Mouse (Mus musculus) liver, adult 2 months (tissue): ENCODE results near the gene Pla2r1. TPM values are rescaled to one million over a fixed set of nuclear protein-coding genes. Genes with fewer than 3 reads are reported as not detected.

Source experiments
- DNase-seq: peaks from one replicate; pipeline ENCODE4 v3.0.0-alpha.2; 2011; ENCODE audit warnings: low read depth, low spot score; ENCODE audit errors: extremely low read depth
- H3K27ac ChIP-seq: fragments of 200-500 bp; replicated peaks from 2 replicates; pipeline ENCODE4 v1.5.1; 2012; ENCODE audit warnings: low read depth, mild to moderate bottlenecking, control low read depth, inconsistent platforms, low read length; ENCODE audit not compliant: insufficient read depth
- H3K27me3 ChIP-seq: fragments of 200-500 bp; 2 replicates; pipeline ENCODE4 v1.6.1; 2012; ENCODE audit warnings: mild to moderate bottlenecking, moderate library complexity, low read length, inconsistent platforms; ENCODE audit not compliant: control insufficient read depth, insufficient read depth
- H3K36me3 ChIP-seq: fragments of 200-500 bp; 2 replicates; pipeline ENCODE4 v1.6.1; 2012; ENCODE audit warnings: low read length, inconsistent platforms; ENCODE audit not compliant: control insufficient read depth, insufficient read depth
- H3K4me1 ChIP-seq: fragments of 200-500 bp; 2 replicates; pipeline ENCODE4 v1.6.1; 2011; ENCODE audit warnings: low read length; ENCODE audit not compliant: control insufficient read depth, insufficient read depth
- H3K4me3 ChIP-seq: fragments of 200-500 bp; 2 replicates; pipeline ENCODE4 v1.5.1; 2011; ENCODE audit warnings: low read depth, mild to moderate bottlenecking, control low read depth, low read length, moderate library complexity; ENCODE audit not compliant: insufficient read depth
- H3K79me2 ChIP-seq: fragments of 200-500 bp; 2 replicates; pipeline ENCODE4 v1.6.1; 2012; ENCODE audit warnings: inconsistent platforms, mild to moderate bottlenecking, low read length, moderate library complexity; ENCODE audit not compliant: control insufficient read depth, insufficient read depth
- H3K9ac ChIP-seq: fragments of 200-500 bp; 2 replicates; pipeline ENCODE4 v1.6.1; 2012; ENCODE audit warnings: low read depth, mild to moderate bottlenecking, control low read depth, inconsistent platforms, low read length
- CTCF ChIP-seq: fragments of 200-500 bp; IDR thresholded peaks from 2 replicates; pipeline ENCODE4 v1.5.1; 2011; ENCODE audit warnings: low read depth, low read length, control low read depth
- POLR2A ChIP-seq: fragments of 200-500 bp; IDR thresholded peaks from 2 replicates; pipeline ENCODE4 v1.6.1; 2011; ENCODE audit warnings: low read length, control low read depth; ENCODE audit not compliant: insufficient read depth; ENCODE audit errors: extremely low read depth
- WGBS: fragments of 180-500 bp; shearing (Covaris S2); methylation state at CpG from one replicate; pipeline ENCODE4 v1.1.7; 2018; 5-methylcytosine and 5-hydroxymethylcytosine counted together
- polyA plus RNA-seq: library from polyadenylated mRNA; depleted of rRNA; stranded (reverse); fragments of >200 nt; gene quantifications from 2 replicates; pipeline ENCODE4 v1.2.3, GENCODE M21; 2012
- total RNA-seq: library from RNA; depleted of rRNA; stranded (reverse); fragments of >200 nt; gene quantifications from 2 replicates; pipeline ENCODE4 v1.2.3, GENCODE M21; 2014

The Pla2r1 gene
- total and polyA plus RNA-seq, 2 experiments: 0.81 to 3.9 TPM

- H3K9ac ChIP-seq: no peak overlapping the region
- DNase-seq: no peak
- TF ChIP-seq POLR2A (no peak), CTCF (no peak)
- H3K79me2 ChIP-seq: no peaks in the 10 kb centered on the region
- H3K36me3 ChIP-seq: no peaks in the 10 kb centered on the region
- no peaks in the 10 kb centered on the region for H3K27me3 ChIP-seq
- 57% methylated on average over 4 of the region's 4 CpGs for WGBS
- no peak overlapping the region for H3K4me3 ChIP-seq
- H3K4me1 ChIP-seq: no peaks in the 10 kb centered on the region
- no peak overlapping the region for H3K27ac ChIP-seq
Measured at GRCm38 (mm10) chr2:60392286-60392685, 160.8 kb downstream of the Pla2r1 start.

GRCm38 (mm10) chr2:60387363-60387762, 165.7 kb downstream of the Pla2r1 start:
- peaks cover 7% of the 10 kb centered on the region for H3K4me1 ChIP-seq
- H3K27ac ChIP-seq: no peak overlapping the region
- H3K4me3 ChIP-seq: no peak overlapping the region
- 65% methylated on average over 3 of the region's 3 CpGs for WGBS
- no peaks in the 10 kb centered on the region for H3K27me3 ChIP-seq
- H3K79me2 ChIP-seq: no peaks in the 10 kb centered on the region
- TF ChIP-seq POLR2A (no peak), CTCF (no peak)
- H3K36me3 ChIP-seq: no peaks in the 10 kb centered on the region
- no peak for DNase-seq
- no peak overlapping the region for H3K9ac ChIP-seq

GRCm38 (mm10) chr2:60386835-60387234, 166.3 kb downstream of the Pla2r1 start:
- no peaks in the 10 kb centered on the region for H3K27me3 ChIP-seq
- TF ChIP-seq CTCF (no peak), POLR2A (no peak)
- no peak overlapping the region for H3K4me3 ChIP-seq
- DNase-seq: no peak
- H3K4me1 ChIP-seq: peaks cover 7% of the 10 kb centered on the region
- no peak overlapping the region for H3K27ac ChIP-seq
- no peaks in the 10 kb centered on the region for H3K36me3 ChIP-seq
- 85% methylated on average over 2 of the region's 2 CpGs for WGBS
- no peaks in the 10 kb centered on the region for H3K79me2 ChIP-seq
- H3K9ac ChIP-seq: no peak overlapping the region

GRCm38 (mm10) chr2:60384763-60385085, 168.4 kb downstream of the Pla2r1 start:
- Histone ChIP-seq H3K36me3 (no peaks in the 10 kb centered on the region), H3K4me1 (peaks cover 7% of the 10 kb centered on the region), H3K9ac (no peak overlapping the region), H3K4me3 (no peak overlapping the region), H3K79me2 (no peaks in the 10 kb centered on the region), H3K27ac (no peak overlapping the region), H3K27me3 (no peaks in the 10 kb centered on the region)
- DNase-seq: peak; percentile 91
- TF ChIP-seq CTCF (no peak), POLR2A (no peak)

GRCm38 (mm10) chr2:60384083-60384762, 168.9 kb downstream of the Pla2r1 start:
- no peaks in the 10 kb centered on the region for H3K36me3 ChIP-seq
- no peak for TF ChIP-seq CTCF
- no peak for TF ChIP-seq POLR2A
- H3K4me1 ChIP-seq: peaks cover 7% of the 10 kb centered on the region
- H3K27me3 ChIP-seq: no peaks in the 10 kb centered on the region
- DNase-seq: no peak
- no peak overlapping the region for H3K4me3 ChIP-seq
- H3K9ac ChIP-seq: no peak overlapping the region
- H3K79me2 ChIP-seq: no peaks in the 10 kb centered on the region
- WGBS: 62% methylated on average over 7 of the region's 7 CpGs
- no peak overlapping the region for H3K27ac ChIP-seq

GRCm38 (mm10) chr2:60382858-60383669, 170.0 kb downstream of the Pla2r1 start, which contains the start of gene Ly75:
Gene Ly75, minus strand, starts transcription at chr2:60383303.
- Histone ChIP-seq H3K9ac (peak within 1 kb of the TSS; percentile 50), H3K27ac (no peak within 1 kb of the TSS), H3K4me1 (peaks cover 7% of the 10 kb centered on the region), H3K4me3 (peak within 1 kb of the TSS; percentile 73), H3K27me3 (no peaks in the 10 kb centered on the region), H3K79me2 (no peaks in the 10 kb centered on the region), H3K36me3 (no peaks in the 10 kb centered on the region)
- TF ChIP-seq CTCF: no peak
- TF ChIP-seq POLR2A: no peak
- under 1% methylated on average over 46 of the region's 46 CpGs for WGBS
- DNase-seq: peak; percentile 57
